Mouse (Mus musculus): Measurements from ENCODE around the gene Zkscan7. TPM values are rescaled to one million over a fixed set of nuclear protein-coding genes. Genes with fewer than 3 reads are reported as not detected.
A peak's percentile ranks its signal among the peaks of the same experiment; 100 is the strongest.

Gene Zkscan7
- total and polyA plus RNA-seq, 3 experiments: 2.6 to 5.9 (median 4.7) TPM

DNA sequence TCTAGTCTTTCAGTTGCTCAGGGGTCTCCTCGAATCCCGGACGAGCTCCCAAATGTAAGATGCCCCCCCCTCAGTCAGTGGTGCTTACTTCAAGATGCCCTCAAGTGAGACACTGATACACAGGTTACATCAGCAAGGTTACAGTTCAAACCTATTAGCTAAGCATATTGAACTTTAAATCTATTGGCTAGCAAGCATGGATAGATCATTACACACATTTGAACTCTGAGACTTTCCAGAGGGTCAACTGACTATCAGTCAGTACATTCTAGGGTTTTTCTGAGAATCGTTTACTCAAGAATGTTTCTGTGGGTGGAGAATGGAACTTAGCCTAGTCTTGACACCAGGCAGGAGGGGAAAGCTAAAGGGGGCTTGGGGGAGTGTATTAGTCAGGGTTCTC lies 12.9 kb upstream of the Zkscan7 start:
- 87% methylated on average over 4 of the region's 4 CpGs for WGBS
- Histone ChIP-seq H3K4me3 (no peak overlapping the region), H3K27ac (no peak overlapping the region), H3K79me2 (replicated peaks; ENCODE audit: control insufficient read depth, insufficient read depth, low read length) (no peaks in the 10 kb centered on the region), H3K4me1 (ENCODE audit: control insufficient read depth, insufficient read depth, low read length) (no peaks in the 10 kb centered on the region), H3K9ac (ENCODE audit: low read depth, low read length) (no peak overlapping the region), H3K27me3 (ENCODE audit: control insufficient read depth, insufficient read depth, low read length) (no peaks in the 10 kb centered on the region), H3K36me3 (ENCODE audit: control insufficient read depth, insufficient read depth, low read length) (no peaks in the 10 kb centered on the region)
- intact Hi-C loops (cut with DNase I): no loop called here
- TF ChIP-seq POLR2A (IDR thresholded peaks at IDR 0.05; ENCODE audit: insufficient read depth, low read depth, low read length) (no peak), CTCF (IDR thresholded peaks at IDR 0.05) (no peak), EP300 (IDR thresholded peaks at IDR 0.05; ENCODE audit: insufficient read depth, low read depth, low read length) (no peak)
- DNase-seq: no peak

- H3K27me3 ChIP-seq (ENCODE audit: control insufficient read depth, insufficient read depth, low read length): no peaks in the 10 kb centered on the region
- H3K79me2 ChIP-seq (replicated peaks; ENCODE audit: control insufficient read depth, insufficient read depth, low read length): no peaks in the 10 kb centered on the region
- DNase-seq: no peak
- no peak overlapping the region for H3K9ac ChIP-seq (ENCODE audit: low read depth, low read length)
- intact Hi-C loops (cut with DNase I): no loop called here
- no peaks in the 10 kb centered on the region for H3K4me1 ChIP-seq (ENCODE audit: control insufficient read depth, insufficient read depth, low read length)
- H3K36me3 ChIP-seq (ENCODE audit: control insufficient read depth, insufficient read depth, low read length): no peaks in the 10 kb centered on the region
- no peak overlapping the region for H3K27ac ChIP-seq
- 29% methylated on average over 1 of the region's 1 CpGs for WGBS
- TF ChIP-seq POLR2A (IDR thresholded peaks at IDR 0.05; ENCODE audit: insufficient read depth, low read depth, low read length) (no peak), EP300 (IDR thresholded peaks at IDR 0.05; ENCODE audit: insufficient read depth, low read depth, low read length) (no peak), CTCF (IDR thresholded peaks at IDR 0.05) (no peak)
- H3K4me3 ChIP-seq: no peak overlapping the region
Measured at GRCm38 (mm10) chr9:122874653-122875052, 10.8 kb upstream of the Zkscan7 start.

- Histone ChIP-seq H3K27ac (no peak overlapping the region), H3K79me2 (replicated peaks; ENCODE audit: control insufficient read depth, insufficient read depth, low read length) (no peaks in the 10 kb centered on the region), H3K36me3 (ENCODE audit: control insufficient read depth, insufficient read depth, low read length) (no peaks in the 10 kb centered on the region), H3K4me1 (ENCODE audit: control insufficient read depth, insufficient read depth, low read length) (no peaks in the 10 kb centered on the region), H3K9ac (ENCODE audit: low read depth, low read length) (no peak overlapping the region), H3K27me3 (ENCODE audit: control insufficient read depth, insufficient read depth, low read length) (no peaks in the 10 kb centered on the region), H3K4me3 (no peak overlapping the region)
- 82% methylated on average over 2 of the region's 2 CpGs for WGBS
- TF ChIP-seq EP300 (IDR thresholded peaks at IDR 0.05; ENCODE audit: insufficient read depth, low read depth, low read length): no peak
- TF ChIP-seq CTCF (IDR thresholded peaks at IDR 0.05): no peak
- no peak for TF ChIP-seq POLR2A (IDR thresholded peaks at IDR 0.05; ENCODE audit: insufficient read depth, low read depth, low read length)
- intact Hi-C loops (cut with DNase I): no loop called here
- DNase-seq: no peak
Measured at GRCm38 (mm10) chr9:122875145-122875544, 10.3 kb upstream of the Zkscan7 start.

GRCm38 (mm10) chr9:122886372-122887179 lies 1.1 kb downstream of the Zkscan7 start:
- Histone ChIP-seq H3K9ac (ENCODE audit: low read depth, low read length) (peak overlapping the region; percentile 99), H3K4me1 (ENCODE audit: control insufficient read depth, insufficient read depth, low read length) (no peaks in the 10 kb centered on the region; the same call in 1 of the 2 replicates), H3K79me2 (replicated peaks; ENCODE audit: control insufficient read depth, insufficient read depth, low read length) (no peaks in the 10 kb centered on the region), H3K36me3 (ENCODE audit: control insufficient read depth, insufficient read depth, low read length) (no peaks in the 10 kb centered on the region), H3K27me3 (ENCODE audit: control insufficient read depth, insufficient read depth, low read length) (no peaks in the 10 kb centered on the region), H3K27ac (peak overlapping the region; percentile 69), H3K4me3 (peak overlapping the region; percentile 63)
- intact Hi-C loops (cut with DNase I): loop anchor here (2.0 to 10.0 kb wide), 2 partner anchors 20 to 152 kb away; partner anchors contain the start of gene Zfp445
- TF ChIP-seq CTCF (IDR thresholded peaks at IDR 0.05): no peak
- peak; percentile 69 for TF ChIP-seq POLR2A (IDR thresholded peaks at IDR 0.05; ENCODE audit: insufficient read depth, low read depth, low read length)
- 0 out of 2 replicates have a peak, but pooled peaks have one; percentile 33 for TF ChIP-seq EP300 (IDR thresholded peaks at IDR 0.05; ENCODE audit: insufficient read depth, low read depth, low read length)
- DNase-seq: peak; percentile 58 to 69
- 7% methylated on average over 54 of the region's 54 CpGs for WGBS

DNA sequence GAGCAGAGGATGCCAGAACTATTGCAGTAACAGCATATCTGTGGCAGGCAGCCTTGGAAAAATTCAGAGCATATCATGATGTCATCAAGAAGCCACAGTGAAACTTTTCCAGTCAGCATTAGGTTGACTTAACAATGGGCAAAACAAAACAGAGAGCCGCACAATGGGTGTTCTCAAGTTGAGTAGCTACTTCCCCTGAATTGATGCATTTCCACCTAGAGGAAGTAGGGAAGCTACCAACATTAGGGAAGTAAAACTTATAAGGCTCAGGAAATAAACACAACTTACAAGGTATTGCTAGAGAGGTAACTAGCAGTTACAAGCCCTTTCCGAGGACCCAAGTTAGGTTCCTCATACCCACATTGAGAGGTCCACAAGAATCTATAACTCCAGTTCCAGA lies 15.6 kb downstream of the Zkscan7 start:
- H3K79me2 ChIP-seq (replicated peaks; ENCODE audit: control insufficient read depth, insufficient read depth, low read length): no peaks in the 10 kb centered on the region
- H3K4me3 ChIP-seq: no peak overlapping the region
- 72% methylated on average over 2 of the region's 2 CpGs for WGBS

More for the DNA sequence above, 15.6 kb downstream of the Zkscan7 start:
- TF ChIP-seq EP300 (IDR thresholded peaks at IDR 0.05; ENCODE audit: insufficient read depth, low read depth, low read length) (no peak), POLR2A (IDR thresholded peaks at IDR 0.05; ENCODE audit: insufficient read depth, low read depth, low read length) (no peak), CTCF (IDR thresholded peaks at IDR 0.05) (no peak)
- no peaks in the 10 kb centered on the region for H3K4me1 ChIP-seq (ENCODE audit: control insufficient read depth, insufficient read depth, low read length)
- intact Hi-C loops (cut with DNase I): no loop called here
- no peaks in the 10 kb centered on the region for H3K36me3 ChIP-seq (ENCODE audit: control insufficient read depth, insufficient read depth, low read length)
- H3K27me3 ChIP-seq (ENCODE audit: control insufficient read depth, insufficient read depth, low read length): no peaks in the 10 kb centered on the region
- no peak overlapping the region for H3K9ac ChIP-seq (ENCODE audit: low read depth, low read length)
- DNase-seq: no peak
- no peak overlapping the region for H3K27ac ChIP-seq

Measured in heart, adult 2 months (tissue).